Mouse (Mus musculus): ENCODE measurements around the gene Ccdc36.

Ccdc36 gene

DNA sequence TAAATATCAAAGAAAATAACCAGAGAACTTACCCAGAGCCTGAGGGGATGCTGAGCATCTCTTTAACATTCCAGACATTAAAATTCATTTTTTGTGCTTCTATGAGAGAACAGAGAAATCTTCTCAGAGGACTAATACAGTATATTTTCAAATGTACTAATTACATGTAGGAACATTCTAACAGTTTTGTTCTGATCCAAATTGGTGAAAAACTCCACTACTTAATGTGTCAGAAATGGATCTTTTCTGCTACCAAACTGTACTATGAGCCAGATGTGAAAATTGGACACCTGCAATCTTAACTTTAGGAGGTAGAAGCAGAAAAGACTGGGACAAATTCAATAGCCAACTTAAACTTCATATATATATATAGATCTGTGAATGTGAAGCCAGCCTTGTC is at the start of gene Ccdc36:
Ccdc36 (minus strand) TSS at position 101 of the 400 bp plus-strand sequence.
- no peak for DNase-seq (ENCODE audit: low read depth, low spot score)

DNA sequence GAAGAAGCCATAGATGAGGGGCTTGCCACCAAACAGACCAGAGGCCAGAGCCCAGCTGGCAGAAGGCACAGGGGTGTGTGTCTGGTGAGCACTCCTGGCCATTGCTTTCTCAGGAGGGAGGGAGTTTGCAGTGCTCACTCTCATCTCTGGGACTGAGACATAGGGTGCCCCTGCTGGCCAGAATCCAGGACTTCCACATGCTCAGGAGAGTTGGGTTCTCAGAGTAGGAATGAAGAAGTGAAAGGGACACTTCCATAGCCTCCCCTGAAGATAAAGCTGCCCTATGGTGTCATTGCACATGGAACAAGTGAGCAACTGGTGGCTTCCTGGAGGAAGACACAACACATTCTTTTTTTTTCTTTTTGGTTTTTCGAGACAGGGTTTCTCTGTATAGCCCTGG is 46.2 kb upstream of the Ccdc36 start:
- DNase-seq (ENCODE audit: low read depth, low spot score), result no peak

DNA sequence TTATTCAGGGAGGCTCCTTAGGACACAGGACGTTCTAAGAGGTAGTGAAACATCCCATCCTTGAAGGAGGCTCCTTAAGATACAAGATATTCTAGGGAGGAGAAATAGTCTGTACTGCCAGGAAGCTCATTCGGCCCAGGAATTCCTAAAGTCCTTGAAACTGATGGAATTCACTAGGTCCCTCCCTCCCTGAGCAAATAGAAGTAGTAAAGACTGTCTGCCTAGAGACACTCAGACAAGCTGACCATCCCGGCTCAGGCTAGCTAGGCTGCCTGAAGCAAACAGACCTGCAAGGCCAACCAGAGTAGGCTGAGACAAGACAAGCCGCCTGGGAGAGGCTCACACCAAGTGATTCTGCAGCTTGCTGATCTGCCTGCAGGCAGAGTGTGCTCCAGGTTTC is 41.6 kb upstream of the Ccdc36 start:
- DNase-seq (ENCODE audit: low read depth, low spot score), result no peak

DNA sequence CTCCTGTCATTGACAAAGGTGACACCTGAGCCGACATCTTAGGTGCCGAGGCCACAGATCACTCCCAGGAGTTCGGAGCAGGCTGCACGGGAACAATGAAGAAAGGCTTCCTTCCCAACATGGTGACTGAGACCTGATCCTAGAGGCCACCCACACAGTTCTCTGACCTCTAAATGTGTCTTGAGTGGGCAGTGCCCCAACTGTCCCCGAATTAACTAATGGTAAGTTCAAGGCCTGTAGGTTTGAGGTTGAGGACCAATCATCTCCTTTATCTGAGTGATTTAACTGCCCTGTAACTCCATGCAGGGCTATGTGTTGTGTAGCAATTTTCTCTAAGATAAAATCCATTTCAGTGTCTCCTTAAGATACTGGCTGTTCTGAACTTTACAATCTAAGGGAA is 41.1 kb upstream of the Ccdc36 start:
- no peak for DNase-seq (ENCODE audit: low read depth, low spot score)

DNA sequence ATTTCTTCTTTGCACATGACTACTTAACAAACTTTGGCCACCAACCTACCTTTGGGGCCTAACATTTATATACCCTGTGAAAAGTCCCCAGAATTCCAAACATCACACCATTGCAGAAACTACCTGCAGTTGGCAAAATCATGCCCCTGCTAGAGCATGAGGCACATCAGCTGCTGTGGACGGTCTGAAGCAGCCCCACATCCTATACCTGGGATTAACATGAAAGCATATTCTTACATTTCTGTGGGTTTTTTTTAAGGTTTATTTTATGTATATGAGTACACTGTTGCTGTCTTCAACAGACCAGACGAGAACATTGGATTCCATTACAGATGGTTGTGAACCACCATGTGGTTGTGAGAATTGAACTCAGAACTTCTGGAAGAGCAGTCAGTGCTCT is 37.9 kb upstream of the Ccdc36 start:
- DNase-seq (ENCODE audit: low read depth, low spot score), result no peak

DNA sequence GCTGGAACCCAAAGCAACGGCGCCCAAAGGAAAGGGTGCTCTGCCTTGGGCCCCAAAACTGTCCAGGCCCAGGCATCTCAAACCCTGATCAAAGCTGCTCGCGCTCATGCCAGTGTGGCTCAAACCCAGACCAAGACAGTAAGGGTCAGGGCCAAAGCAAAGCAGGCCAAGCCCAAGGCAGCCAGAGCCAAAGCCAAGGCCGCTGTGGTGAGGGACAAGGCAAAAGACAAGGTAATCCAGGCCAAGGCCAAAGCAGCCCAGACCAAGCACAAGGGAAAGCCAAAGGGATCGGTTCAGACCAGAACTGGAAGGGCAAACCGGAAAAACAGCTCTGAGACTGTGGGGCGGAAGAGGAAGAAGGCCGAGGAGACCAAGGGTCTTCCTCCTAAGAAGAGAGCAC is 35.4 kb upstream of the Ccdc36 start:
- DNase-seq (ENCODE audit: low read depth, low spot score), result no peak

DNA sequence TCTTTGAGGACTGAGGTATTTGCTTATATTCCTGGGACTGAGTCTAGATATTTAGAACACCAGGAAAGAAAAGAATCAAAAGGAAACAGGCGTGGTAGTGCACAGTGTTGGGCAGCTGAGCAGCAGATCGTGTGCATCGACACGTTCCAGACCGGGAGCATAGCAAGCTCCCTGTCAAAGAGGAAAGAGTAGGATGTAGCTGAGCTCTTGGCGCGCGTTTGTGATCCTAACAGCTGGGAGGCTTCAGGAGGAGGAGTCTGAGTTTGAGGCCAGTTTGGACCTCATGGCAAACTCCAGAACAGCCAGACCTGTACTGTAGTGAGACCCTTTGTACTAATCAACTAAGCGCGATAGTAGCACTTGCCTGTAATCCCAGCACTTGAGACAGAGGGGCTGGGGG is 33.9 kb upstream of the Ccdc36 start:
- DNase-seq (ENCODE audit: low read depth, low spot score), result no peak

DNA sequence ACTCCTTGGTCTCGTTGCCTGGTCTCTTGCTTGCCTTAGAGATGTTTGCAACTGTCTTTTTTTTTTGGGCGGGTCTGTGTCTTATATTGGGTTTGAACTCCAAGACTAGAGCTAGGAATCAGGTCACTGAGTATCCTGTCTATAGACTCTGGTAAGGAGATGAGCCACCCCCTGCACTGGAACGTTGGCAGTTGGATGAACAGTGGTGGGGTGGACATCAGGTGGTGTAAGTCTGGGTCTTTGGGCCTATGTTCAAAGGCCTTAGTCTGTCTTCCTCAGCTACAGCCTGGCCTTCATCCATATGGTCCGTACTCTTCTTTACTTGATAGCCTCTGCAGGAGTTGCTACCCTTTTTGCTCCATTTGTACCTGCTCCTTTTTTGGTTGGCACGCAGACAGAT is 33.4 kb upstream of the Ccdc36 start:
- DNase-seq (ENCODE audit: low read depth, low spot score), result no peak

DNA sequence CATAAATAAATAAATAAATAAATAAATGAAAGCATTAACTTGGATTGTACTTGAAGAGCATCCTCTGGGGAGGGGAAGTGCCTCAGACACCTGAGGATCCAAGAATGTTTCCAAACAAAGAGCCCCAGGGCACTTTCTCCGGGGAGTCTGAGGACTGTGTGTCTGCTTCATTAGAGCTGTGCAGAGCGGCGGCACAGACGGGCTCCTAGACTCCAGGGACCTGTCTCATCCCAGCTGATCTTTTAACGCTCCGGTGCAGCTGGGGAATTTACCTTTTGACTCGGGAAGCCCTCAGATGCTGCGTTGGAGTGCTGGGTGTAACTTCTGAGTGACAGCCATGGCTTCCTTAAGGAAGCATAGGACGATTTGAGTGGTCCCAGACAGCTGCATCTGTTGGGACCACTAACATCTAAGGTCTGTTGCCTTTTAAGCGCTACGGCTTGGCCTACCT is 32.9 kb upstream of the Ccdc36 start, which contains the start of gene Klhdc8b:
Klhdc8b (minus strand) TSS at position 401 of the 451 bp plus-strand sequence.
- DNase-seq (ENCODE audit: low read depth, low spot score), result no peak

DNA sequence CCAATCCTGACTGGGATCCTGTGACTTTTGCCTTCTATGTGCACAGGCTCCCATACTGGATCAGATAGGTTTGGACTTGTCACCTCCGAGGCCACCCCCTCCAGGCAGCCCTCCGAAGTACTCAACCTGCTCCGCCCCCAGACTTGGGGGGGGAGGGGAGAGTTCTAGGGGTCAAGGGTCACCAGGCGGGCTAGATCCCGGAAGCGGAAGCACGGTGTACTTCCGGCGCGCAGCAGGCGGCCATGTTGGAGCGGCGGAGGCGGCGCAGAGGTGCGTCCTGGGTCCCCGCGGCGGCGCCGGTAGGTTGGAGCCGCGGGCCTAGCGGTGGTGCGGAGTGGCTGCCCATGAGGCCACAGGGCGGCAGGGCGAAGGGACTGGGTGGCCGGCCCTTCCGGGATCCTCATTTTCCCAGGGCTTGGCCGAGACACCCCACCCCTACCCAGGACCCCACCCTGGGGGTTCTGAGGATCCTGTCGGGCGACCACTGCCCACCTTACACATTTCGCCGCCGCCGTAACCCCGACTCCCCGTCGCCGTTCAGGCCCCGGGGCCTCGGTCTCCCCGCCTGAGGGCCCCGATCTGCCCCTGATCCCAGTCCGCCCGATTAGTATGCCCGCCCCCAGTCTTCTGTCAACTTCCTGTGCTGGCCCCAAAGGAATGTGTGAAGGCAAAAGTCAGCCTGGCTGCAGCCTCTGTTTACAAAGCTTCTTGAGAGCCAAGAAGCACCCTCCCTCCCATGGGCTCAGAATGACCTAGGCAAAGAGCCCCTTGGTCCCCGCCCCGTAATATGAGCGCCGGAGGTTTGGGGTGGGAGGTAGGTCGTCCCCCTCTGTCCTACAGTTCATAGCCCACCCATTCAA is 32.3 kb upstream of the Ccdc36 start, which contains the start of gene Ccdc71:
Ccdc71 (plus strand) TSS at position 209 of the 860 bp plus-strand sequence.
- peak; percentile 87 for DNase-seq (ENCODE audit: low read depth, low spot score)

DNA sequence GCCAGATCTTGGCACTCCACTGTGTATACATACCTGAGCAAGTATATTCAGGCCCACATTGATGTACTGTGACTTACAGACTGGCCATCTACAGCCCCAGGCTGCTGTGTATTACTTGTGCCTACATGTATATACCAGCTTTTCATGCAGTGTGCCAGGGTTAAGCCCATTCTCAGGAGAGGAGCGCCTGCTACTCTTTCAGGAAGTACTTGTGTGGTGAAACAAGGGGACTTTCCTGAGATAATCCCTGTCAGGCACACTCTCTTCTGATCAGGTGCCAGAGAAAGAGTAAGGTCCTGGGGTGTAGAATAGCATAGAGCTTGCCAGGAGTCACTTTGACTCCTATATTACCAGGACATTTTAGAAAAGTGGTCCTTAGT is 31.6 kb upstream of the Ccdc36 start:
- DNase-seq (ENCODE audit: low read depth, low spot score), result no peak

DNA sequence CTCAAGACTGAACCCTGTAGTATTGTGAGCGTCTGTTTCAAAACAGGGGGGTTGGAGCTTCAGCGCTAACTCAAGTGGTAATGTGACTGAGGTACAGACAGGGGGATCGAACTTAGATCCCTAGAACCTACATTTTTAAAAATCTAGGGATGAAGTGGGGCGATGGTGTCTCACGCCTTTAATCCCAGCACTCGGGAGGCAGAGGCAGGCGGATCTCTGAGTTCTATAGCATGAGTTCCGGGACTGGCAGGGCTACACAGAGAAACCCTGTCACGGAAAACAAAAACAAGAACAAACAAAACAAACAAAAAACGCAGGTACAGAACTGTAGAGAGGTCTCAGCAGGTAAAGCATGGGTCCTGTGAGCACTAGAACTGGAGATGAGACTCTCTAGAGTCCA is 28.7 kb upstream of the Ccdc36 start:
- DNase-seq (ENCODE audit: low read depth, low spot score), result no peak

DNA sequence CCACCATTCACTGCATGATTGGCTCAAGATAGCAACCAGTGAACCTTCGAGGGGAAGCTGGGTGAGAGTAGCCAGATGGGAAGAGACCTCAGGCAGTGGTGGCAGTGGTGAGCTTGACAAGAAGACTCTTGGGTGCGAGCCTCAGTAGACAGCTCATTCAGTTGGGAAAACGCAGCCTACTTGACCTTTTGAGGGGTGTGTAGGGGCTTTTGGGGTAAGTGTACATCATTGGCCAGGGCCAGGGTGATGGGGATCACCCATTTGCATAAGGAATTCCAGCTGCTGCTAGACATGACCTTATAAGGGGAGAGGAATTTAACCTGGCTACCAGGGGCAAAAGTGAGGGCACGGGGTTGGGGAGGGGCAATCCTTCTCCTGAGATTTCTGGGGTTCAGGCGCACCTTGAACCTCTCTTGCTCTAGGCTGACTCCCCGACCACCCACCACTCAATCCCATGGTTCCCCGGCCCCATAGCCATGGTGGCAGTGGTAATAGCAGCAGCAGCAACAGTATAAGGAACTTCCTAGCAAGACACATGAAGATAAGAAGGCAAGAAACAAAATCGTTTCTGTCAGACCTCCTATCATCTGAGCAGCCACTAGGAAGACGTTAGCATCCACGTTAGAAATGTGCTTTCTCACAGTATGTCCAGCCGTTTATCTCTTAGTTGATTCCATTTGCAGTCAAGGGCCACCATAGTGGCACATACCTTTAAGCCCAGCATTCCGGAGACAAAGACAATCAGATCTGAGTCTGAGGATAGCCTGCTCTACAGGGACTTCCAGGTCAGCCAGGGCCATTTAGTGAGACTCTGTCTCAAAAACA is 27.7 kb upstream of the Ccdc36 start:
- DNase-seq (ENCODE audit: low read depth, low spot score), result no peak

DNA sequence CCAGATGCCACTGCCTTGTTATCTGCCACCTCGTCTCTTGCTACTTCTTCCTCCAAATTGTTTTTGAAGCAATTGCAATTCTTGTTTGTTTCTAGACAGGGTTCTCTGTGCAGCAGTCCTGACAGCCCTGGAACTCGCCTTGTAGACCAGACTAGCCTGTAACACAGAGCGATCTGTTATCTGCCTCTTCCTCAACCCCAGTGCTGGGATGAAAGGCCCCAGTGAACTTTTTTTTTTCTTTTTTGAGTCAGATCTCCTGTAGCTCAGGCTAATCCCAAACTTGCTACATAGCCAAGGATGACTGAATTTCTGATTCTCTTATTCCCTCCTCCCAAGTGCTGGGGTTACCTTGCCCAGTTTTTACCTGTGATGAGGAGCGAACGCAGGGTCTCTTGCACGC is 26.1 kb upstream of the Ccdc36 start:
- no peak for DNase-seq (ENCODE audit: low read depth, low spot score)

DNA sequence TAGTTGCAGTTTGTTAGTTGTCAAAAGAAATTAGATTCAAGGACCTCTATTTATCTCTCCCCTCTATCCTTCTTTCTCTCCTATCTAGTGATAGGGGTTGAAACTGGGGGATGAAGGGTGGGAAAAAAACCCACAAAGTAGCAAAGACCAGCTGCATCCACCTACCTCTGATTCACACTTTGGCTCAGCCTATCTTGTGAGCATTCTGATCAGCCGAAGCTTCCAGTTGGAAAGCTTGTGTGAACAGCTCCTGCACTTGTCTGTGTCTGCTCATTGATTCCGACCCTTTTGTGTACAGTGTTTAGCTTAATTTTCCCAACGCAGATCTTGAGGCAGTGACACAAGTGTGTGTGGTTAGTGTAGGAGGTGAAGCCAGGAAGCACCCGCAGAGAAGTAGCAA is 25.2 kb upstream of the Ccdc36 start:
- DNase-seq (ENCODE audit: low read depth, low spot score), result no peak

DNA sequence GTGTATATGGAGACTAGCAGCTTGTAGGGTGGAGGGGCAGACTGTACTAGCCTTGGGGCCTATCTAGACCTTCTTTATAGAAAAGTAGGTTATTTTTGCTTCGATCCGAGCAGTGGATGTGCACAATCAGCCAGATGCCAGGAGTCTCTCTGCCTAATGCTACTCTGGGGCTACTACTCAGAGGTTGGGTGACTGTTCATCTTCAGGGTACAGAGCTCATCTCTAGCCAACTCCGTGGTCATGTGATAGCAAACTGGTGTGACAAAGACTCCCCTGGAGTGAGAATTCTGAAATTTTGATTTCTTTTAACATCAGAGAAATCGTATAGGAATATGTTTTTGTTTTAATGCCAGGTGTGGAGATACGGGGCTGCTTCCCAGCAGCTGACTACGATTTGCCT is 24.6 kb upstream of the Ccdc36 start:
- no peak for DNase-seq (ENCODE audit: low read depth, low spot score)

DNA sequence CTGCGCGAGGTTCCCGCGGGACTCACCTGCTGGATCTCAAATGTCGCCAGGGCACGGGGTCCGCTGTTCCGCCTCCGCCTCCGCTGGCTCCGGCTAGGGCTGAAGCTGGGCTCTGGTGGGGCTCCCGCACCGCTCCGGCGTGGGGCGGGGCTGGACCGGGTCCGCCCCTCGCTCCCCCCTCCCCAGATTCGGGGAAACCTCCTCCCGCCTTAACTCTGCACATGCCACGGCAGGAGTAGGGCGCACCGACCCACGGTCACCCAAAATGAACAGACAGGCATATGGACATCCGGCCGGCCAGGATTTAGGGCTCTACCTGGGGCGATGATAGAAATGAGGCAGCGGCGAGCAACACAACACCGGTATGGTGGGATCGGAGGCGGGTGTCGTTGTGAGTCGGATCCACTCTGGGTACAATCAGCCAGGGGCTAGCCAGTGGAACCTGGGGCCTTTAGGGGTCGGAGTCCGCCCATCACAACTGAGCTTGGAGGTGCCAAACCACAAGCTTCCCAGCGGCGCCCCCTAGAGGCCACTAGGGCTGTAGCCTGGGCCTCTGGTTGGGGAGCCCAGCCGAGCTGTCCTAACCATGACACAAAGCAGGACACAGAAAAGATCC is 24.1 kb upstream of the Ccdc36 start:
- DNase-seq (ENCODE audit: low read depth, low spot score), result peak; percentile 90

DNA sequence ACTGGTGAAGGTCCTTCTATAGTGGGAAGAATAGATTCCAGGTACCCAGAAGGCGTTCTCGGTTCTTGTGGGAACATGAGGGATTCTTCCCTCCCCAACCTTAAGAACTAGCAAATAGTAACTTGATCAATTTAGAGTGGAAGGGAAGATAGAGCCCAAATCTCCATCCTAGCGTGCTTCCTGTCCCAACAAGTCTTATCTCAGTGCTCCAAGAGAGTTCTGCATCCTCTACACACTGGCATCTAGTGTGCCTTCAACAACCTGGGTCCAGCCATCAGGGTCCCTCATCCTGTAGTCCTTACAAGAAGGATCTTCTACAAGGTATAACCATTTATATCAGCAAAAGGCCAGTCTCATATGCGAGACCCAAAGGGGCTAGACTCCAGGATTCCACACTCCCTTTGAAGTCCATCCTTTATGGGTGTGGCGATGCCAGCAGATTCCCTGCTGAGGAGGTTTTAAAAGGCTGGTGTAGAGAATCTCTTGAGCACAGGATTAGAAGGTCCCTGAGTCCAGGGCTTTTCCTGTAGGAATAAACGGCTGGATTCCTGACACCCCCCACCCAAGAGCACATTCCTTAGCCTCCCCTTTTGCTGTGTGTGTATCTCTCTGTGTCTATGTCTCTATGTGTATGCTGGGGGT is 23.4 kb upstream of the Ccdc36 start:
- DNase-seq (ENCODE audit: low read depth, low spot score), result peak; percentile 9

DNA sequence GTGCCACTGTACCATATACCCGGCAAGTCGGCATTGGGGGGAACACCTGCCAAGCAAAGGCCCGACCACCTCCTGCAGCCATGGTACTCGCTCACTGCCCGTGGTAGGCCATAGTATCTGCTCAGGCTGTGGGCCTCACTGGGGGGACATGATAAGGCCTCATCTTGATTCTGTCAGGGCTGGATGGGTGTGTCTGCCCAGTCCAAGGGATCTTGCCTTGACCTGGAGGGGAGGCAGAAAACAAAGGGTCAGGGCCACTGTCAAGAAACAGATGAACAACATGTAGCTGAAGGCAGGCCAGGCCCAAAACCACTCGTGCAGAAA is 22.8 kb upstream of the Ccdc36 start:
- no peak for DNase-seq (ENCODE audit: low read depth, low spot score)

DNA sequence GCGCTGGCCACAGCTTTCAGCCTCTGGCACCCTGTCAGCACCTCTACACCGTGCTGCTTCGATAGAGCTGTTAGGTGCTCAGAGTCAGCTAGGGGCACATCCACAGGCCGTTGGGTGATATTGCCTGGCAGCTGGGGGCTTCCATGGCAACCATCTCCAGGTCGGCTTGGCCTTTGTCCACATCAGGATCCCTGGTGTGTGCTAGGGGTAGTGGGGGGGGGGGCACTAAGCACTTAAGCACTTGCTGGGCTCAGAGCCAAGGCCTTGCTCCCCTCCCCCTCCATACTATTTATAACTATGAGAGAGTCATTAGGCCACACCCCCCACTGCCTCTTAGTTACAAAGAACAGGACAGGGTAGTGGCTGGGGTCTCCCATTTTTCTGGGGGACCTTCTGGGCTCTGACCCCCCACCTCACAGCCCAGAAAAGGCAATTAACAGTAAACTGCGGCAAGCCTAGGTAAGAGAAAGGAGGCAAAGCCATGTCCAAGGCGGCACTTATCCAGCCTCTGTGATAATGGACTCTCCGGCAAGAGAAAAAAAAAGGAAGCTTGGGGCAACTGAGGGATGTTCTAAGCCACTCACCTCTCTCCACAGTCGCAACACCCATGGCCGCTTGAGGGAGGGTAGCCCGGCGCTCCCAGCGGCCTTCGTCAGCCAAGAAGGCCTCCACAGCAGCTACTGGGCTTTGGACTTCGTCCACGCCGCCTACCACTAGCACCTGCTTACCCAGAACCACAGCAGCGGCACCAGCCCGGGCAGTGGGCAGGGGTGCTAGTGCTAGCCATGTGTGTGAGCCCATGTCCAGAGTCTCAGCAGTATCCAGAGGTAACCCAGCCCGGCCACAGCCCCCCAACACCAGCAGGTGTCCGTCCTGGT is 22.2 kb upstream of the Ccdc36 start:
- peak; percentile 21 for DNase-seq (ENCODE audit: low read depth, low spot score)

DNA sequence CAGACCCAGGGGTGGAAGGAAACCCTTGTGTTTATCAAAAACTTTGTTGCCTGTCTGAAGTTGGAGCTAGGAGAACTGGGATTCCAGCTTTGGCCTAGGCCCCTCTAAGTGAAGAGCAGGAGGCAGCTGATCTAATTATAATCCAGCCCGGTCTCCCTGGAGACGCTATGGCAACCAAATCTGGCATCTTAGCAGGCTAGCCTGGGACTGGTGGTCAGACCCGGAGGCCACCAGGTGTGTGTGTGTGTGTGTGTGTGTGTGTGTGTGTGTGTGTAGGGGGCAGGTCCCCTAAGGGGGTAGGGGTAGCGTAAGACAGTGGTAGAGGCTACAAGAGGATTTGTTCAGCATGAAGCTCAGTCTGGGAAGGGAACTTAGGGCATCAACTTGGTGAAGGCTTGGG is 21.6 kb upstream of the Ccdc36 start:
- peak; percentile 49 for DNase-seq (ENCODE audit: low read depth, low spot score)

Data from forelimb bud, embryonic 11.5 days (tissue).